Mouse (Mus musculus) left cerebral cortex, postnatal 14 days (tissue): ENCODE results near the gene Ears2. TPM values are rescaled to one million over a fixed set of nuclear protein-coding genes. Genes with fewer than 3 reads are reported as not detected.

Source experiments
- DNase-seq, 2 experiments: peaks; one replicate each; pipeline ENCODE4 v3.0.0; 2021 to 2022; ENCODE audit warnings: low spot score in 2 of 2, mixed read lengths in 1 of 2
- intact Hi-C: fragments of 180-260 bp; cut with DNase I; formaldehyde crosslinking; loops from one replicate; pipeline ENCODE4 v1.15.1; 2025
- total RNA-seq, 2 experiments: library from RNA; stranded (reverse); gene quantifications; 2 replicates each; pipeline ENCODE4 v1.2.3; 2021

The Ears2 gene
- total RNA-seq, 2 experiments from 2014 or later: 6.6 to 7.6 TPM

GRCm38 (mm10) chr7:122048191-122048590 is 18.9 kb downstream of the Ears2 start:
- no peak for DNase-seq
- intact Hi-C loops: no loop called here

GRCm38 (mm10) chr7:122046813-122047212 is 20.2 kb downstream of the Ears2 start:
- peak in 1 of 2 experiments; percentile 31 for DNase-seq
- intact Hi-C loops: no loop called here

GRCm38 (mm10) chr7:122045711-122046110 is 21.4 kb downstream of the Ears2 start:
- DNase-seq: no peak
- intact Hi-C loops: no loop called here

- DNase-seq: peak; percentile 20 to 69
Observed at GRCm38 (mm10) chr7:122045181-122045634, 21.9 kb downstream of the Ears2 start.

GRCm38 (mm10) chr7:122044106-122044505 is 23.0 kb downstream of the Ears2 start:
- DNase-seq: no peak

More at GRCm38 (mm10) chr7:122045181-122045634, 21.9 kb downstream of the Ears2 start:
- intact Hi-C loops: no loop called here

GRCm38 (mm10) chr7:122034348-122034747 is 32.7 kb downstream of the Ears2 start:
- intact Hi-C loops: no loop called here
- peak; percentile 29 to 44 for DNase-seq

More at GRCm38 (mm10) chr7:122044106-122044505, 23.0 kb downstream of the Ears2 start:
- intact Hi-C loops: no loop called here

- DNase-seq: peak in 1 of 2 experiments; percentile 12
- intact Hi-C loops: no loop called here
Observed at GRCm38 (mm10) chr7:122033371-122033770, 33.7 kb downstream of the Ears2 start.

- DNase-seq: no peak
- intact Hi-C loops: no loop called here
Observed at GRCm38 (mm10) chr7:122022131-122022530, 44.9 kb downstream of the Ears2 start.

GRCm38 (mm10) chr7:122020667-122021354 is 46.3 kb downstream of the Ears2 start, which contains the start of gene Gga2:
TSS of gene Gga2 (minus strand) at chr7:122021222.
- intact Hi-C loops: no loop called here
- peak; percentile 86 to 87 for DNase-seq

- no peak for DNase-seq
- intact Hi-C loops: no loop called here
Observed at GRCm38 (mm10) chr7:122020273-122020666, 46.8 kb downstream of the Ears2 start.

GRCm38 (mm10) chr7:122018978-122019377 is 48.1 kb downstream of the Ears2 start:
- DNase-seq: peak; percentile 53 to 79
- intact Hi-C loops: no loop called here

- DNase-seq: no peak
- intact Hi-C loops: no loop called here
Observed at GRCm38 (mm10) chr7:122018247-122018646, 48.8 kb downstream of the Ears2 start.

GRCm38 (mm10) chr7:122015734-122016133 is 51.3 kb downstream of the Ears2 start:
- intact Hi-C loops: no loop called here
- DNase-seq: no peak

GRCm38 (mm10) chr7:122015105-122015504 is 52.0 kb downstream of the Ears2 start:
- no peak for DNase-seq
- intact Hi-C loops: no loop called here

- no peak for DNase-seq
- intact Hi-C loops: no loop called here
Observed at GRCm38 (mm10) chr7:122012949-122013348, 54.1 kb downstream of the Ears2 start.

GRCm38 (mm10) chr7:122012370-122012769 is 54.7 kb downstream of the Ears2 start:
- intact Hi-C loops: no loop called here
- no peak for DNase-seq

- DNase-seq: no peak
- intact Hi-C loops: no loop called here
Observed at GRCm38 (mm10) chr7:122000396-122000795, 66.7 kb downstream of the Ears2 start.

GRCm38 (mm10) chr7:121995961-121996360 is 71.1 kb downstream of the Ears2 start:
- intact Hi-C loops: no loop called here
- no peak for DNase-seq
